Mouse (Mus musculus): ENCODE data around the gene R3hdm2. TPM values are rescaled to one million over a fixed set of nuclear protein-coding genes. Genes with fewer than 3 reads are reported as not detected.
A peak's percentile ranks its signal among the peaks of the same experiment; 100 is the strongest.

The R3hdm2 gene
- polyA plus RNA-seq, 1 experiment = 122 TPM

GRCm38 (mm10) chr10:127530945-127531344 lies 150.8 kb downstream of the R3hdm2 start:
- Histone ChIP-seq H3K27ac (ENCODE audit: insufficient read depth, low read length) (no peak overlapping the region), H3K27me3 (ENCODE audit: control insufficient read depth, insufficient read depth, low read length, poor library complexity, severe bottlenecking) (peaks cover 8% of the 10 kb centered on the region; the same call in 1 of the 2 replicates), H3K9ac (ENCODE audit: low read depth, poor library complexity, severe bottlenecking) (no peak overlapping the region), H3K4me1 (ENCODE audit: control insufficient read depth, insufficient read depth, low read length) (peaks cover 5% of the 10 kb centered on the region), H3K9me3 (replicated peaks; ENCODE audit: control insufficient read depth, insufficient read depth, low read length, poor library complexity, severe bottlenecking) (no peaks in the 10 kb centered on the region), H3K36me3 (ENCODE audit: control insufficient read depth, insufficient read depth, low read length, poor library complexity, severe bottlenecking) (no peaks in the 10 kb centered on the region), H3K4me3 (ENCODE audit: low read depth, low read length) (no peak overlapping the region)
- TF ChIP-seq CTCF (IDR thresholded peaks at IDR 0.05; ENCODE audit: low read depth, low read length) = no peak
- TF ChIP-seq EP300 (IDR thresholded peaks at IDR 0.05; ENCODE audit: insufficient read depth, low read depth, low read length) = no peak
- no peak for TF ChIP-seq POLR2A (IDR thresholded peaks at IDR 0.05; ENCODE audit: insufficient read depth, low read length)

DNA sequence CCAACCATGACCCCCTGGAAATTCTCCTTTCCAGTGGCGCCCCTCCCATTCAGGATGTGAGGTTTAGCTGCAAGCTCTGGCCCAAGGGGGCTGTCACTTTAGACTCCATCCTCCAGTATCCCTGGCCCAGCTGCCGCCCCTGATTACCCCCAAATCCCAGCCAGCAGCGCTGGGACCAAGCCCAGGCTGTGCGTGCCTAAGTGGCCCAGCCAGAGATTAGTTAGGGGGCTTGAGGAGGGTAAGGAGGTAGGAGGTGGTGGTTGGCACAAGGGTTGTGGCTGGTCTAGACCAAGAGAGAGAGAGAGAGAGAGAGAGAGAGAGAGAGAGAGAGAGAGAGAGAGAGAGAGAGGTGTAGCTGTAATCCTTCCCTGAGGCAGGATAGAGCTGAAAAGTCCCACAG lies 151.4 kb downstream of the R3hdm2 start:
- H3K9me3 ChIP-seq (replicated peaks; ENCODE audit: control insufficient read depth, insufficient read depth, low read length, poor library complexity, severe bottlenecking) = no peaks in the 10 kb centered on the region
- TF ChIP-seq POLR2A (IDR thresholded peaks at IDR 0.05; ENCODE audit: insufficient read depth, low read length) (no peak), EP300 (IDR thresholded peaks at IDR 0.05; ENCODE audit: insufficient read depth, low read depth, low read length) (no peak), CTCF (IDR thresholded peaks at IDR 0.05; ENCODE audit: low read depth, low read length) (no peak)
- no peak overlapping the region for H3K27ac ChIP-seq (ENCODE audit: insufficient read depth, low read length)
- H3K4me3 ChIP-seq (ENCODE audit: low read depth, low read length) = no peak overlapping the region
- H3K27me3 ChIP-seq (ENCODE audit: control insufficient read depth, insufficient read depth, low read length, poor library complexity, severe bottlenecking) = peaks cover 8% of the 10 kb centered on the region; the same call in 1 of the 2 replicates
- H3K9ac ChIP-seq (ENCODE audit: low read depth, poor library complexity, severe bottlenecking) = no peak overlapping the region
- H3K36me3 ChIP-seq (ENCODE audit: control insufficient read depth, insufficient read depth, low read length, poor library complexity, severe bottlenecking) = no peaks in the 10 kb centered on the region
- H3K4me1 ChIP-seq (ENCODE audit: control insufficient read depth, insufficient read depth, low read length) = peaks cover 5% of the 10 kb centered on the region

GRCm38 (mm10) chr10:127534036-127534928 lies 154.2 kb downstream of the R3hdm2 start, which contains the start of gene Nxph4:
Gene Nxph4, minus strand, starts transcription at chr10:127534559.
- peaks cover 7% of the 10 kb centered on the region for H3K4me1 ChIP-seq (ENCODE audit: control insufficient read depth, insufficient read depth, low read length)
- H3K27me3 ChIP-seq (ENCODE audit: control insufficient read depth, insufficient read depth, low read length, poor library complexity, severe bottlenecking) = peaks cover 8% of the 10 kb centered on the region; the same call in 1 of the 2 replicates
- H3K9me3 ChIP-seq (replicated peaks; ENCODE audit: control insufficient read depth, insufficient read depth, low read length, poor library complexity, severe bottlenecking) = no peaks in the 10 kb centered on the region
- H3K27ac ChIP-seq (ENCODE audit: insufficient read depth, low read length) = no peak within 1 kb of the TSS
- H3K36me3 ChIP-seq (ENCODE audit: control insufficient read depth, insufficient read depth, low read length, poor library complexity, severe bottlenecking) = no peaks in the 10 kb centered on the region
- peak within 1 kb of the TSS; percentile 26 for H3K9ac ChIP-seq (ENCODE audit: low read depth, poor library complexity, severe bottlenecking)
- peak within 1 kb of the TSS; percentile 61 for H3K4me3 ChIP-seq (ENCODE audit: low read depth, low read length)
- TF ChIP-seq CTCF (IDR thresholded peaks at IDR 0.05; ENCODE audit: low read depth, low read length) (no peak), EP300 (IDR thresholded peaks at IDR 0.05; ENCODE audit: insufficient read depth, low read depth, low read length) (0 out of 2 replicates have a peak, but pooled peaks have one; percentile 41)

GRCm38 (mm10) chr10:127534929-127535384 lies 154.8 kb downstream of the R3hdm2 start:
- Histone ChIP-seq H3K36me3 (ENCODE audit: control insufficient read depth, insufficient read depth, low read length, poor library complexity, severe bottlenecking) (no peaks in the 10 kb centered on the region), H3K9me3 (replicated peaks; ENCODE audit: control insufficient read depth, insufficient read depth, low read length, poor library complexity, severe bottlenecking) (no peaks in the 10 kb centered on the region), H3K4me1 (ENCODE audit: control insufficient read depth, insufficient read depth, low read length) (peaks cover 7% of the 10 kb centered on the region), H3K27ac (ENCODE audit: insufficient read depth, low read length) (no peak overlapping the region), H3K4me3 (ENCODE audit: low read depth, low read length) (peak overlapping the region; percentile 58), H3K9ac (ENCODE audit: low read depth, poor library complexity, severe bottlenecking) (no peak overlapping the region), H3K27me3 (ENCODE audit: control insufficient read depth, insufficient read depth, low read length, poor library complexity, severe bottlenecking) (peaks cover 8% of the 10 kb centered on the region; the same call in 1 of the 2 replicates)
- no peak for TF ChIP-seq CTCF (IDR thresholded peaks at IDR 0.05; ENCODE audit: low read depth, low read length)
- TF ChIP-seq EP300 (IDR thresholded peaks at IDR 0.05; ENCODE audit: insufficient read depth, low read depth, low read length) = no peak
- TF ChIP-seq POLR2A (IDR thresholded peaks at IDR 0.05; ENCODE audit: insufficient read depth, low read length) = no peak

DNA sequence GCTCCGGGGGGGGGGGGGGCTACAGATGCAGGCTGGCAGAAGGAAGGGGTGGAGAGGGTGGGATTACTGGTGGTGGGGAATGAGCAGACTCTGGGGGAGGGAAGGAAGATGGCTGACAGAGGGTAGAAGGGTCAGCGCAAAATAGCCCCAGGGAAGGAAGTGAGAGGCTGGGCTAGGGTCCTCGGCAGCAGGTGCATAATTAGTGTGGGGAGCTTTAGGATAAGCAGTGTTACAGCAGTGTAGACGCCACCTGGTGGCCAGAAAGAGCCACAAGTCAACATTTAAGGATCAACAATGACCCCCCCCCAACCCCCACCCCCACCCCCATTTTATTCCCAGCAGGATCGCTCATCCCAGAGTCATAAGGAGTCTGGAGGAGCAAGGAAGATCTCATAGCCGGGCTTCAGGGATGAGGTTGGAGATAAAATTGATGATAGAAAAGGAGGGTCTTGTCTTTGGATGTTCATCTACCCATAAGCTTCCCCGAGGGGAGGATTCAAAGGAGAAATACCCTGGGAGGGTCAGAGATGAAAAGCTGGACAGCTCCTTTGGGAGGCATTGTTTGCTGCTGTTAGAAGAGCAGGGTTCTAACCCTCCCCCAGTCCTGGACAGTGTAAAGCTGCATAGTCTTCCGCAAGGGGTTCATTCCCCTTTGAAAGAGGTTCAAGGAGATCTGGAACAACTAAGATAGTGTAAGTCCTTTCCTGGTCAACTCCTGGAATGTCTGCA lies 156.6 kb downstream of the R3hdm2 start:
- peak; percentile 53 for TF ChIP-seq CTCF (IDR thresholded peaks at IDR 0.05; ENCODE audit: low read depth, low read length)
- TF ChIP-seq EP300 (IDR thresholded peaks at IDR 0.05; ENCODE audit: insufficient read depth, low read depth, low read length) = 0 out of 2 replicates have a peak, but pooled peaks have one; percentile 6
- TF ChIP-seq POLR2A (IDR thresholded peaks at IDR 0.05; ENCODE audit: insufficient read depth, low read length) = no peak
- Histone ChIP-seq H3K9ac (ENCODE audit: low read depth, poor library complexity, severe bottlenecking) (no peak overlapping the region), H3K4me3 (ENCODE audit: low read depth, low read length) (no peak overlapping the region), H3K9me3 (replicated peaks; ENCODE audit: control insufficient read depth, insufficient read depth, low read length, poor library complexity, severe bottlenecking) (no peaks in the 10 kb centered on the region), H3K27me3 (ENCODE audit: control insufficient read depth, insufficient read depth, low read length, poor library complexity, severe bottlenecking) (peaks cover 4% of the 10 kb centered on the region; the same call in 1 of the 2 replicates), H3K27ac (ENCODE audit: insufficient read depth, low read length) (no peak overlapping the region), H3K4me1 (ENCODE audit: control insufficient read depth, insufficient read depth, low read length) (peaks cover 7% of the 10 kb centered on the region), H3K36me3 (ENCODE audit: control insufficient read depth, insufficient read depth, low read length, poor library complexity, severe bottlenecking) (no peaks in the 10 kb centered on the region)
